Mouse (Mus musculus): ENCODE results near the gene Rnd2. TPM values are rescaled to one million over a fixed set of nuclear protein-coding genes. Genes with fewer than 3 reads are reported as not detected.
"Not testable (repeated sequence)": the region's sequence is repeated elsewhere in the genome, so short reads cannot be mapped to it uniquely, and the experiment has no call there.

Rnd2 gene
- polyA plus RNA-seq, 2 experiments = 10.4 to 20.7 TPM

DNA sequence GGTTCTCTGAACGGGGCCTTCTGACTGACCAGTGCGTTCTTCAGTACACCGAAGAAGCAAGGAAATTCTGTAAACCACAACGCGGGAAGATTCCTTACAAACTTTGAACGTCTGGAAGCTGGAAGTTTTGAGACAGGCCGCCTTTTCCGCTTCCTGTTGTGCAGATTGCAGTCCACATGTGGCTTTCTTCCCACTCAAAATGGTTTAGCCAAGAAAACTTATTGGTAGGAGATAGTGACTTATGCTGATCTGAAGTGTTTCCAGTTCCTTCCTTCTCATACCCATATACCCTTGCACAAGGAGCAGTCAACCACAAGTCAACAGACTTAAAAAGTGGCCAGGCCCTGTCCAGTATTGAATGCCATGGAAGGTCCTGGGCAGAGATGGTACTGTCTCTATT lies 38.6 kb upstream of the Rnd2 start:
- Histone ChIP-seq H3K27ac (replicated peaks; ENCODE audit: low read depth, low read length) (no peak overlapping the region), H3K4me1 (ENCODE audit: control insufficient read depth, insufficient read depth, low read length) (peaks cover 19% of the 10 kb centered on the region), H3K36me3 (ENCODE audit: control insufficient read depth, insufficient read depth, low read length) (peaks cover 19% of the 10 kb centered on the region), H3K4me3 (replicated peaks; ENCODE audit: low read length) (peak overlapping the region; percentile 97), H3K9me3 (ENCODE audit: control insufficient read depth, low read length) (no peaks in the 10 kb centered on the region), H3K27me3 (ENCODE audit: control insufficient read depth, insufficient read depth, low read length) (no peaks in the 10 kb centered on the region), H3K9ac (ENCODE audit: low read depth, low read length, severe bottlenecking) (0 out of 2 replicates have a peak overlapping the region, but pooled peaks have one; percentile 73), H3K4me2 (replicated peaks; ENCODE audit: low read depth, low read length, severe bottlenecking) (peak overlapping the region; percentile 82)
- ATAC-seq (ENCODE audit: low FRiP score, low read depth) = no peak
- 61% methylated on average over 8 of the region's 8 CpGs for WGBS
- no peak for TF ChIP-seq POLR2A (IDR thresholded peaks at IDR 0.05; ENCODE audit: borderline replicate concordance, extremely low read depth, insufficient read depth, insufficient read length)
- no peak for DNase-seq (ENCODE audit: low spot score)

DNA sequence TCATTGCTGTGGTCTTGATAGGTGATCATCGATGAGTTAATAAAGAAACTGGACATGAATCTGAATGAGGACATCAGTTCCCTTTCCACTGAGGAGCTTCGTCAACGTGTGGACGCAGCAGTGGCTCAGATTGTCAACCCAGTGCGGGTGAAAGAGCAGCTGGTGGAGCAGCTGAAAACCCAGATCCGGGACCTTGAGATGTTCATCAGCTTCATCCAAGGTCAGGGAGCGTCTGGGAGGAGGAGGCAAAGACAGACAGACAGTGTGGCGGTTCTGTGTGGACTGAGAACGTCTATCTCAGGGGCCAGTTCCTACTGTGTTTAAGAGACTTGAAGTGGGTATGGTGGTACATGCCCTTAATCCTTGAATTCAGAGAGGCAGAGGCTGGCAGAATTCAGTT lies 33.5 kb upstream of the Rnd2 start:
- Histone ChIP-seq H3K4me3 (replicated peaks; ENCODE audit: low read length) (no peak overlapping the region), H3K36me3 (ENCODE audit: control insufficient read depth, insufficient read depth, low read length) (peaks cover 66% of the 10 kb centered on the region), H3K4me1 (ENCODE audit: control insufficient read depth, insufficient read depth, low read length) (peaks cover 3% of the 10 kb centered on the region), H3K27me3 (ENCODE audit: control insufficient read depth, insufficient read depth, low read length) (no peaks in the 10 kb centered on the region), H3K27ac (replicated peaks; ENCODE audit: low read depth, low read length) (no peak overlapping the region), H3K9me3 (ENCODE audit: control insufficient read depth, low read length) (no peaks in the 10 kb centered on the region), H3K4me2 (replicated peaks; ENCODE audit: low read depth, low read length, severe bottlenecking) (no peak overlapping the region), H3K9ac (ENCODE audit: low read depth, low read length, severe bottlenecking) (no peak overlapping the region)
- 89% methylated on average over 9 of the region's 9 CpGs for WGBS
- TF ChIP-seq POLR2A (IDR thresholded peaks at IDR 0.05; ENCODE audit: borderline replicate concordance, extremely low read depth, insufficient read depth, insufficient read length) = no peak
- ATAC-seq (ENCODE audit: low FRiP score, low read depth) (no peak), DNase-seq (ENCODE audit: low spot score) (no peak)

DNA sequence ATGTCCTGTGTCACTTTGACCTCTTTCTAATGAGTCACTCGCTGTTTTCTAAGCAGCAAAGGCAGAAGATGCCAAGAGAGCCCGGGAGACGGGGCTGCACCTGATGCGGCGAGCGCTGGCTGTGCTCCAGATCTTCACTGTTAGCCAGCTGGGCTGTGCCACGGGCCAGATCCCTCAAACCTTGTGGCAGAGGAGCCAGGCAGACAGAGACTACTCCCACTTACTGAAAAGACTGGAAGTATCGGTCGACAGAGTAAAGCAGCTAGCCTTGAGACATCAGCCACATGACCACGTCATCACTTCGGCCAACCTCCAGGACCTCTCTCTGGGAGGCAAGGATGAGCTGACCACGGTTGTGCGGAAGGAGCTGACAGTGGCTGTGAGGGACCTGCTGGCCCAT lies 31.4 kb upstream of the Rnd2 start:
- no peak for TF ChIP-seq POLR2A (IDR thresholded peaks at IDR 0.05; ENCODE audit: borderline replicate concordance, extremely low read depth, insufficient read depth, insufficient read length)
- no peak overlapping the region for H3K9ac ChIP-seq (ENCODE audit: low read depth, low read length, severe bottlenecking)
- no peak overlapping the region for H3K27ac ChIP-seq (replicated peaks; ENCODE audit: low read depth, low read length)
- H3K4me1 ChIP-seq (ENCODE audit: control insufficient read depth, insufficient read depth, low read length) = no peaks in the 10 kb centered on the region
- H3K4me2 ChIP-seq (replicated peaks; ENCODE audit: low read depth, low read length, severe bottlenecking) = no peak overlapping the region
- WGBS = 88% methylated on average over 13 of the region's 13 CpGs
- H3K4me3 ChIP-seq (replicated peaks; ENCODE audit: low read length) = no peak overlapping the region
- H3K9me3 ChIP-seq (ENCODE audit: control insufficient read depth, low read length) = no peaks in the 10 kb centered on the region
- ATAC-seq (ENCODE audit: low FRiP score, low read depth) (no peak), DNase-seq (ENCODE audit: low spot score) (no peak)
- peaks cover 66% of the 10 kb centered on the region for H3K36me3 ChIP-seq (ENCODE audit: control insufficient read depth, insufficient read depth, low read length)
- no peaks in the 10 kb centered on the region for H3K27me3 ChIP-seq (ENCODE audit: control insufficient read depth, insufficient read depth, low read length)

DNA sequence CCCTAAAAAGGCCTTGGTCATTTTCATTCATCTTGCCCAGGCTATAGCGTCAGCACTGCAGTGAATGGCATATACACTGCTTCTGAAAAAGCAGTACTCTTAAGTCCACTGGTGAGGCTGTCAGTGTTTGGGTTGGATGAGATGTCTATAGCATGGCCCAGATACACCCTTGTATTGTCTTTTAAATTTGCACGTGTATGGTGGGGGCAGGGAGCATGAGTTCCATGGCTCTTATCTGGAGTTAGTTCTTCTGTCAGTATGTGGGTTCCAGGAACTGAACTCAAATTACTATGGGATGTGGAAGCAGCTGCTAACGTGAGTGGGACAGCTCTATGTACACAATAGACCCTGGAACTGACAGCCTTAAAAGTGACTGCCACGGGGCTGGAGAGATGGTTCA lies 29.0 kb upstream of the Rnd2 start:
- no peak for TF ChIP-seq POLR2A (IDR thresholded peaks at IDR 0.05; ENCODE audit: borderline replicate concordance, extremely low read depth, insufficient read depth, insufficient read length)
- no peak overlapping the region for H3K4me3 ChIP-seq (replicated peaks; ENCODE audit: low read length)
- H3K27ac ChIP-seq (replicated peaks; ENCODE audit: low read depth, low read length) = no peak overlapping the region
- no peaks in the 10 kb centered on the region for H3K9me3 ChIP-seq (ENCODE audit: control insufficient read depth, low read length)
- no peak for DNase-seq (ENCODE audit: low spot score)
- H3K27me3 ChIP-seq (ENCODE audit: control insufficient read depth, insufficient read depth, low read length) = no peaks in the 10 kb centered on the region
- H3K9ac ChIP-seq (ENCODE audit: low read depth, low read length, severe bottlenecking) = no peak overlapping the region
- H3K4me2 ChIP-seq (replicated peaks; ENCODE audit: low read depth, low read length, severe bottlenecking) = no peak overlapping the region
- 82% methylated on average over 4 of the region's 4 CpGs for WGBS
- H3K36me3 ChIP-seq (ENCODE audit: control insufficient read depth, insufficient read depth, low read length) = peaks cover 51% of the 10 kb centered on the region
- no peaks in the 10 kb centered on the region for H3K4me1 ChIP-seq (ENCODE audit: control insufficient read depth, insufficient read depth, low read length)
- ATAC-seq (ENCODE audit: low FRiP score, low read depth) = no peak

DNA sequence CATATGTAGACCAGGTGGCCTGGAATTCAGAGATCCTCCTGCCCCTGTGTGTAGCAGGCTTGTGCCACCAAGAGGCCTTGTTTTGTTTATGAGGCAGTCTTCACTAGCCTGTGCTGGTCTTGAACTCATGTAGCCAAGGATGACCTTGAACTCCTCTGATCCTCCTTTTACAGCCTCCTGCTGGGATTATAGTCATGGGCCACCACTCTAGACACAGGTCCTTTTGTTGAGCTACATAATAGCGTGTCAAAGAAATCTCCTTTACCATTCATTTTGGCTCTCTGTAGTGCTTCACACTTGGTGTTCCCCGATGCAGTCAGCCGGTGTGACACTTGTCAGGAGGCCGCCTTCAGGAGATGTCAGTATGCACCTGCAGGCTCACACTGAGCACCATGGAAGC lies 27.9 kb upstream of the Rnd2 start:
- Histone ChIP-seq H3K9me3 (ENCODE audit: control insufficient read depth, low read length) (no peaks in the 10 kb centered on the region), H3K36me3 (ENCODE audit: control insufficient read depth, insufficient read depth, low read length) (peaks cover 41% of the 10 kb centered on the region), H3K27ac (replicated peaks; ENCODE audit: low read depth, low read length) (no peak overlapping the region), H3K4me2 (replicated peaks; ENCODE audit: low read depth, low read length, severe bottlenecking) (no peak overlapping the region), H3K4me3 (replicated peaks; ENCODE audit: low read length) (no peak overlapping the region), H3K27me3 (ENCODE audit: control insufficient read depth, insufficient read depth, low read length) (no peaks in the 10 kb centered on the region), H3K4me1 (ENCODE audit: control insufficient read depth, insufficient read depth, low read length) (no peaks in the 10 kb centered on the region), H3K9ac (ENCODE audit: low read depth, low read length, severe bottlenecking) (no peak overlapping the region)
- no peak for DNase-seq (ENCODE audit: low spot score)
- no peak for ATAC-seq (ENCODE audit: low FRiP score, low read depth)
- no peak for TF ChIP-seq POLR2A (IDR thresholded peaks at IDR 0.05; ENCODE audit: borderline replicate concordance, extremely low read depth, insufficient read depth, insufficient read length)
- 87% methylated on average over 4 of the region's 4 CpGs for WGBS

DNA sequence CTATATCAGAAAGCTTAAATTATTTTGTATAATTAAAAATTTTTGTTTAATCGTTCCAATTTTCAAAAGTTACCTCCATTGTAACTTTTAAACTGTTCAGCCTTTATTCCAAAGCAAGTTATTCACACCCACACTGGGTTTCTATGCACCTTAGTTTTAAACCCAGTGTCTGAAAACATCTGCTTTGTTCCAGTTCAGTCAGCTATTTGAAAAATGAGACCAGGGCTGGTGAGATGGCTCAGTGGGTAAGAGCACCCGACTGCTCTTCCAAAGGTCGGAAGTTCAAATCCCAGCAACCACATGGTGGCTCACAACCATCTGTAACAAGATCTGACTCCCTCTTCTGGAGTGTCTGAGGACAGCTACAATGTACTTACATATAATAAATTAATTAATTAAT lies 26.8 kb upstream of the Rnd2 start:
- H3K27ac ChIP-seq (replicated peaks; ENCODE audit: low read depth, low read length); H3K4me1 ChIP-seq (ENCODE audit: control insufficient read depth, insufficient read depth, low read length); ATAC-seq (ENCODE audit: low FRiP score, low read depth); H3K9ac ChIP-seq (ENCODE audit: low read depth, low read length, severe bottlenecking); DNase-seq (ENCODE audit: low spot score); H3K27me3 ChIP-seq (ENCODE audit: control insufficient read depth, insufficient read depth, low read length); H3K4me2 ChIP-seq (replicated peaks; ENCODE audit: low read depth, low read length, severe bottlenecking); H3K9me3 ChIP-seq (ENCODE audit: control insufficient read depth, low read length); H3K4me3 ChIP-seq (replicated peaks; ENCODE audit: low read length): not testable (repeated sequence)
- WGBS = 54% methylated on average over 3 of the region's 3 CpGs
- H3K36me3 ChIP-seq (ENCODE audit: control insufficient read depth, insufficient read depth, low read length) = peaks cover 30% of the 10 kb centered on the region

DNA sequence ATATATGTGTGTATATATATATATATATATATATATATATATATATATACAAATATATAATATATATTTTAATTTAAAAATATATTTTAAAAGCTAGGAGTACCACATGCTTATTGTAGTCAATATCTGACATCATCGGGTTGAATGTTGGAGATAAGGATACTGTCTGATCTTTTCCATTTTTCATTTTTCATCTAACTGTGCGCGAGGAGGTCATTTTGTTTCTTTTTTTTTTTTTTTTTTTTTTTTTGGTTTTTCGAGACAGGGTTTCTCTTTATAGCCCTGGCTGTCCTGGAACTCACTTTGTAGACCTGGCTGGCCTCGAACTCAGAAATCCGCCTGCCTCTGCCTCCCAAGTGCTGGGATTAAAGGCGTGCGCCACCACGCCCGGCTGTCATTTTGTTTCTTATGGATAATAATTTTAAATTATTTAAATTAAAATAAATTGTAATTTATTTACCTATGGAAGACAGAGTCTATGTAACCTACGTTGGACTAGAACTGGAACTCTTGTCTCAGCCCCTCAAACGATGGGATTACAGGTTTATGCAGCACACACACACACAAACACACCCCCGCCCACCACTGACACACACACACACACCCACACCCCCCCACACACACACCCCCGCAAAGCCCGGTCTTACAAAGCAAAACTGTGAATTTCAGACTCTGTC lies 23.2 kb upstream of the Rnd2 start:
- H3K27me3 ChIP-seq (ENCODE audit: control insufficient read depth, insufficient read depth, low read length); H3K9ac ChIP-seq (ENCODE audit: low read depth, low read length, severe bottlenecking); DNase-seq (ENCODE audit: low spot score); ATAC-seq (ENCODE audit: low FRiP score, low read depth); H3K9me3 ChIP-seq (ENCODE audit: control insufficient read depth, low read length); H3K4me1 ChIP-seq (ENCODE audit: control insufficient read depth, insufficient read depth, low read length); H3K27ac ChIP-seq (replicated peaks; ENCODE audit: low read depth, low read length): not testable (repeated sequence)
- H3K4me2 ChIP-seq (replicated peaks; ENCODE audit: low read depth, low read length, severe bottlenecking) = peak overlapping the region; percentile 47
- 37% methylated on average over 14 of the region's 15 CpGs for WGBS
- peaks cover 29% of the 10 kb centered on the region for H3K36me3 ChIP-seq (ENCODE audit: control insufficient read depth, insufficient read depth, low read length)
- H3K4me3 ChIP-seq (replicated peaks; ENCODE audit: low read length) = peak overlapping the region; percentile 81
